Mouse (Mus musculus) B cell, adult 2 months (primary cell): Measurements from ENCODE around the gene Elob.

ENCODE experiments used
- DNase-seq, 2 experiments: peaks; one replicate each; pipeline ENCODE4 v3.0.0; 2022

Elob gene

GRCm38 (mm10) chr17:23777141-23777540 lies 51.8 kb downstream of the Elob start:
- no peak for DNase-seq

GRCm38 (mm10) chr17:23776216-23776615 lies 52.7 kb downstream of the Elob start:
- DNase-seq = no peak
